Mouse (Mus musculus): Measurements from ENCODE around the gene Apmap. TPM values are rescaled to one million over a fixed set of nuclear protein-coding genes. Genes with fewer than 3 reads are reported as not detected.

Apmap gene
- 11.2 and 16.8 TPM in 2 replicates for polyA plus RNA-seq (2012; rRNA removed)

DNA sequence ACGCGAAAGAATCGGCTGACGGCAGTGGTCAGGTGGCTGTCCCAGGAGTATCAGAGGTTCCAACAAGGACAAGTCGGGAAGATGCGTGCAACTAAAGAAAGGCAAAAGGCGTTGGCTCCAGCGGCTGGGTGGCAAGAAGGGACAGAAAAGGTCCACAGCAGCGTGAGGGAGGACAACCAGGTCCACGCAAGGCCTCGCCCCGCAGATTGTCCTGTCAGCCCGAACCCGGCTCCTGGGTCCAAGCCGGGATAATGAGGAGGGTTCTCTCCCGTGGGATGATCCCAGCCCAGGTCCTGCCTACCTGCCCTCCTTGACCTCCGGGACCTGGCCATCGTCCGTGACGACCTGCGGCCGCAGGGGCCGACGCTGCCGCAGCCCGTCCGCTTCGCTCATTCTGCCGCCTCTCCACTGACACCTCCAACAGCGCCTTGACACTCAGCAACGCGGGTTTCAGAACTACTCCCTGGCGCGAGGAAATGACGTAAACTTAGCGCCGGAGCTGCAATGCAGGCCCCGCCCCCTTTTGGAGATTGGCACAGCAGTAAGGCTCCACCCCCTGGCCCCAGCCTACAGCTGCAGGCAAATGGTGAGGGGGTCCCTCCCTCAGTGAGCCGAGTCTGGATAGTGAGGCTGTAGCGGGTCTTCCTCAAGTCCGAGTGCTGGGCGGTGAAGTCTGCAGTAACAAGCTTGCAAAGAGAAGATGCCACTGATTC, at the start of gene Apmap:
Gene Apmap (minus strand): TSS at position 481 of the 713 bp plus-strand sequence.

GRCm38 (mm10) chr2:150569847-150570590, 38.3 kb downstream of the Apmap start, which contains the start of gene Cst7:
Gene Cst7, plus strand, starts transcription at chr2:150570415.

Other genes with a start within 250 kb of the Apmap start
- not detected in 2 replicates for gene 3300002I08Rik, start 245.8 kb downstream of the Apmap start, polyA plus RNA-seq (2012; rRNA removed)
- not detected in 2 replicates for gene Zfp442, start 157.1 kb downstream of the Apmap start, polyA plus RNA-seq (2012; rRNA removed)
- gene Zfp345, start 123.5 kb downstream of the Apmap start, polyA plus RNA-seq (2012; rRNA removed): not detected in 2 replicates
- gene Cst7, start 38.2 kb downstream of the Apmap start, polyA plus RNA-seq (2012; rRNA removed): 0.41 and 1.0 TPM in 2 replicates
- 127 and 219 TPM in 2 replicates for gene Acss1, start 59.9 kb upstream of the Apmap start, polyA plus RNA-seq (2012; rRNA removed)
- not detected in 2 replicates for gene Vsx1, start 80.8 kb upstream of the Apmap start, polyA plus RNA-seq (2012; rRNA removed)
- 13.4 and 13.5 TPM in 2 replicates for gene Entpd6, start 140.5 kb upstream of the Apmap start, polyA plus RNA-seq (2012; rRNA removed)
- gene Pygb, start 178.2 kb upstream of the Apmap start, polyA plus RNA-seq (2012; rRNA removed): 39.5 and 43.8 TPM in 2 replicates

Measured in stomach, adult 2 months (tissue).